Mouse (Mus musculus) heart, embryonic 15.5 days (tissue): ENCODE data around the gene Ptcra. TPM values are rescaled to one million over a fixed set of nuclear protein-coding genes. Genes with fewer than 3 reads are reported as not detected.
A peak's percentile ranks its signal among the peaks of the same experiment; 100 is the strongest.
"Not testable (repeated sequence)": the region's sequence is repeated elsewhere in the genome, so short reads cannot be mapped to it uniquely, and the experiment has no call there.

Experiments used
- ATAC-seq: fragments of 200-750 bp; cut with Nextera tagmentation; replicated peaks from 2 replicates; pipeline ENCODE4 v1.8.0; 2017; ENCODE audit warnings: low read depth, moderate TSS enrichment; ENCODE audit not compliant: insufficient number of reproducible peaks, insufficient read depth, low FRiP score
- H3K27ac ChIP-seq: fragments of 300-500 bp; sonication (generic); 2 replicates; pipeline ENCODE4 v1.5.1; 2015; ENCODE audit warnings: mild to moderate bottlenecking, inconsistent platforms
- H3K27me3 ChIP-seq: fragments of 300-500 bp; sonication (generic); 2 replicates; pipeline ENCODE4 v1.6.1; 2015; ENCODE audit warnings: inconsistent platforms
- H3K36me3 ChIP-seq: fragments of 300-500 bp; sonication (generic); 2 replicates; pipeline ENCODE4 v1.6.1; 2015; ENCODE audit warnings: mild to moderate bottlenecking, inconsistent platforms
- H3K4me1 ChIP-seq: fragments of 300-500 bp; sonication (generic); replicated peaks from 2 replicates; pipeline ENCODE4 v1.6.1; 2015; ENCODE audit warnings: inconsistent platforms
- H3K4me2 ChIP-seq: fragments of 300-500 bp; sonication (generic); 2 replicates; pipeline ENCODE4 v1.6.1; 2015; ENCODE audit warnings: inconsistent platforms, mild to moderate bottlenecking, moderate library complexity
- H3K4me3 ChIP-seq: fragments of 300-500 bp; sonication (generic); 2 replicates; pipeline ENCODE4 v1.5.1; 2015; ENCODE audit warnings: mild to moderate bottlenecking, inconsistent platforms
- H3K9ac ChIP-seq: fragments of 300-500 bp; sonication (generic); 2 replicates; pipeline ENCODE4 v1.6.1; 2015; ENCODE audit warnings: mild to moderate bottlenecking, inconsistent platforms
- H3K9me3 ChIP-seq: fragments of 300-500 bp; sonication (generic); replicated peaks from 2 replicates; pipeline ENCODE4 v1.6.1; 2016; ENCODE audit warnings: inconsistent platforms
- WGBS: fragments of 180-500 bp; shearing (Covaris S2); methylation state at CpG from one replicate; pipeline ENCODE4 v1.1.7; 2015; ENCODE audit warnings: mixed read lengths; 5-methylcytosine and 5-hydroxymethylcytosine counted together
- polyA plus RNA-seq: library from polyadenylated mRNA; unstranded; fragments of >200 nt; fragmentation: Nextera tagmentation; extraction: Ambion mirVana; gene quantifications from 2 replicates; pipeline ENCODE4 v1.2.1, GENCODE M21; 2015

Ptcra gene
- polyA plus RNA-seq, 1 experiment from 2014 or later: 2.9 TPM

- peaks cover 17% of the 10 kb centered on the region for H3K36me3 ChIP-seq
- 87% methylated on average over 4 of the region's 4 CpGs for WGBS
- no peak overlapping the region for H3K9ac ChIP-seq
- peaks cover 16% of the 10 kb centered on the region for H3K4me1 ChIP-seq
- no peaks in the 10 kb centered on the region for H3K9me3 ChIP-seq
- no peak overlapping the region for H3K27ac ChIP-seq
- no peak overlapping the region for H3K4me2 ChIP-seq
- H3K27me3 ChIP-seq: no peaks in the 10 kb centered on the region
- ATAC-seq: no peak
- H3K4me3 ChIP-seq: no peak overlapping the region
Observed at GRCm38 (mm10) chr17:46771025-46771424, 7.5 kb upstream of the Ptcra start.

DNA sequence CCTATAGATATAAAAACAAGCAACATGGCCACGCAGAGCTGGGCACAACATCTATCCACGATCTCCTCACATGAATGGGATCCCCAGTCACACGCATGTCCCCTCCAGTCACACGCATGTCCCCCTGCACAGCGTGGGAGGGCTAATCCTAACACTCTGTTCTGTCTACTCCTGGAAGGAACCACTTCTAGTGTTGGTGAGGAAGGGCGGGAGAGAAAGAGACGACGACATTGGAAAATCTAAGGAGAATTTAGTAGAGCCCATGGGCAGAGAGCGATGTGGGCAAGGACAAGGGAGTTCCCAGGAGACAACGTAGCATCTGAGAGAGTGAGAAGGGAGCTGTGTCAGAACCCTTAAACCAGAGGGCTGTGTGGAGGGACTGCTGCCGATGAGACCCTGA lies 7.0 kb upstream of the Ptcra start:
- Histone ChIP-seq H3K36me3 (peaks cover 12% of the 10 kb centered on the region), H3K27me3 (no peaks in the 10 kb centered on the region), H3K27ac (no peak overlapping the region), H3K9me3 (no peaks in the 10 kb centered on the region), H3K9ac (no peak overlapping the region), H3K4me2 (no peak overlapping the region), H3K4me3 (no peak overlapping the region), H3K4me1 (peaks cover 16% of the 10 kb centered on the region)
- 84% methylated on average over 11 of the region's 11 CpGs for WGBS
- no peak for ATAC-seq

- Histone ChIP-seq H3K4me1 (peaks cover 6% of the 10 kb centered on the region), H3K36me3 (no peaks in the 10 kb centered on the region), H3K9me3 (no peaks in the 10 kb centered on the region), H3K4me2 (no peak overlapping the region), H3K4me3 (no peak overlapping the region), H3K27me3 (no peaks in the 10 kb centered on the region), H3K27ac (no peak overlapping the region), H3K9ac (no peak overlapping the region)
- WGBS: 56% methylated on average over 8 of the region's 8 CpGs
- ATAC-seq: no peak
Observed at GRCm38 (mm10) chr17:46767868-46768267, 4.4 kb upstream of the Ptcra start.

GRCm38 (mm10) chr17:46764916-46765315 lies 1.4 kb upstream of the Ptcra start:
- H3K4me2 ChIP-seq, H3K4me1 ChIP-seq, ATAC-seq, H3K9ac ChIP-seq, H3K36me3 ChIP-seq, H3K9me3 ChIP-seq, H3K27ac ChIP-seq, H3K27me3 ChIP-seq, H3K4me3 ChIP-seq: not testable (repeated sequence)
- WGBS: 54% methylated on average over 9 of the region's 9 CpGs

- H3K9ac ChIP-seq: no peak overlapping the region
- H3K36me3 ChIP-seq: no peaks in the 10 kb centered on the region
- H3K4me3 ChIP-seq: no peak overlapping the region
- H3K27me3 ChIP-seq: no peaks in the 10 kb centered on the region
- 75% methylated on average over 12 of the region's 12 CpGs for WGBS
- ATAC-seq: no peak
- H3K9me3 ChIP-seq: no peaks in the 10 kb centered on the region
- H3K4me2 ChIP-seq: no peak overlapping the region
- no peaks in the 10 kb centered on the region for H3K4me1 ChIP-seq
- H3K27ac ChIP-seq: no peak overlapping the region
Observed at GRCm38 (mm10) chr17:46758753-46759152, 4.8 kb downstream of the Ptcra start.

- H3K27ac ChIP-seq: peak within 1 kb of the TSS; percentile 91
- peaks cover 12% of the 10 kb centered on the region for H3K4me1 ChIP-seq
- peak within 1 kb of the TSS; percentile 68 for H3K9ac ChIP-seq
- WGBS: under 1% methylated on average over 58 of the region's 58 CpGs
- H3K4me3 ChIP-seq: peak within 1 kb of the TSS; percentile 82
- no peaks in the 10 kb centered on the region for H3K36me3 ChIP-seq
- H3K27me3 ChIP-seq: no peaks in the 10 kb centered on the region
- peak within 1 kb of the TSS; percentile 79 for H3K4me2 ChIP-seq
- H3K9me3 ChIP-seq: no peaks in the 10 kb centered on the region
- peak; percentile 98 for ATAC-seq
Observed at GRCm38 (mm10) chr17:46751794-46752556, 11.5 kb downstream of the Ptcra start, which contains the start of gene Cnpy3. Gene Cnpy3, minus strand, starts transcription at chr17:46752214.

GRCm38 (mm10) chr17:46751056-46751793 lies 12.3 kb downstream of the Ptcra start:
- H3K9ac ChIP-seq: peak overlapping the region; percentile 68
- peak overlapping the region; percentile 91 for H3K27ac ChIP-seq
- H3K27me3 ChIP-seq: no peaks in the 10 kb centered on the region
- peak overlapping the region; percentile 79 for H3K4me2 ChIP-seq
- peak; percentile 23 for ATAC-seq
- whole genome bisulfite sequencing: 27% methylated on average over 16 of the region's 16 CpGs
- H3K4me3 ChIP-seq: peak overlapping the region; percentile 82
- H3K9me3 ChIP-seq: no peaks in the 10 kb centered on the region
- peaks cover 12% of the 10 kb centered on the region for H3K4me1 ChIP-seq
- peaks cover 3% of the 10 kb centered on the region; the same call in 1 of the 2 replicates for H3K36me3 ChIP-seq

DNA sequence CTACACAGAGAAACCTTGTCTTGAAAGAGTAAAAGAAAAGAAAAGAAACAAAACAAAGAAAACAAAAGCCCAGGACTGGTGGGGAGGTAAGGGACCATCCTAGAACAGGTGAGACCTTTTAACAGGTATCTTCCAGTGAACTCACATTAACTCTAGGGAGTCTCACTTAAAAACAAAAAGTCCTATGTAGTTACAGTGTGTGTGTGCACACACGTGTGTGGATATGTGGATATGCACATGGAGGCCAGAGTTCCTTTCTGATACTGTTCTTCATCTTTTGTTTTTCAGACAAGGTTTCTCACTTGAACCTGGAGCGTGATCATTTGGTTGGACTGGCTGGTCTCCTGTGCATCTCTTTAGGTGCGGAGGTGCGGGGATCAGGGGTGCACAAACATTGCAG lies 12.9 kb downstream of the Ptcra start:
- H3K4me3 ChIP-seq: peak overlapping the region; percentile 82
- H3K36me3 ChIP-seq: peaks cover 6% of the 10 kb centered on the region; the same call in 1 of the 2 replicates
- no peak for ATAC-seq
- no peak overlapping the region for H3K27ac ChIP-seq
- H3K4me2 ChIP-seq: peak overlapping the region; percentile 79
- WGBS: 89% methylated on average over 4 of the region's 4 CpGs
- H3K27me3 ChIP-seq: no peaks in the 10 kb centered on the region
- no peaks in the 10 kb centered on the region for H3K9me3 ChIP-seq
- peaks cover 12% of the 10 kb centered on the region for H3K4me1 ChIP-seq
- peak overlapping the region; percentile 68; the same call in 1 of the 2 replicates for H3K9ac ChIP-seq

GRCm38 (mm10) chr17:46749282-46749681 lies 14.2 kb downstream of the Ptcra start:
- WGBS: 87% methylated on average over 5 of the region's 5 CpGs
- Histone ChIP-seq H3K9me3 (no peaks in the 10 kb centered on the region), H3K4me2 (no peak overlapping the region), H3K36me3 (peaks cover 12% of the 10 kb centered on the region; the same call in 1 of the 2 replicates), H3K9ac (no peak overlapping the region), H3K27ac (no peak overlapping the region), H3K27me3 (no peaks in the 10 kb centered on the region), H3K4me1 (peaks cover 12% of the 10 kb centered on the region), H3K4me3 (no peak overlapping the region)
- no peak for ATAC-seq

GRCm38 (mm10) chr17:46747806-46748205 lies 15.7 kb downstream of the Ptcra start:
- H3K4me2 ChIP-seq: no peak overlapping the region
- H3K27me3 ChIP-seq: no peaks in the 10 kb centered on the region
- ATAC-seq: no peak
- H3K27ac ChIP-seq: no peak overlapping the region
- no peaks in the 10 kb centered on the region for H3K9me3 ChIP-seq
- H3K36me3 ChIP-seq: peaks cover 14% of the 10 kb centered on the region; the same call in 1 of the 2 replicates
- H3K4me1 ChIP-seq: peaks cover 12% of the 10 kb centered on the region
- no peak overlapping the region for H3K9ac ChIP-seq
- no peak overlapping the region for H3K4me3 ChIP-seq
- 91% methylated on average over 2 of the region's 2 CpGs for WGBS

GRCm38 (mm10) chr17:46747234-46747633 lies 16.3 kb downstream of the Ptcra start:
- Histone ChIP-seq H3K9me3 (no peaks in the 10 kb centered on the region), H3K4me2 (no peak overlapping the region), H3K27ac (no peak overlapping the region), H3K27me3 (no peaks in the 10 kb centered on the region), H3K4me1 (peaks cover 8% of the 10 kb centered on the region), H3K36me3 (peaks cover 14% of the 10 kb centered on the region; the same call in 1 of the 2 replicates), H3K4me3 (no peak overlapping the region), H3K9ac (no peak overlapping the region)
- no peak for ATAC-seq
- WGBS: 77% methylated on average over 8 of the region's 8 CpGs
